Mouse (Mus musculus) spleen, adult 2 months (tissue): Measurements from ENCODE around the gene Padi4. TPM values are rescaled to one million over a fixed set of nuclear protein-coding genes. Genes with fewer than 3 reads are reported as not detected.

Source experiments
- DNase-seq, 2 experiments: peaks; one replicate each; pipeline versions ENCODE4 v3.0.0 to v3.0.0-alpha.2; 2012 to 2021; ENCODE audit warnings: low spot score in 2 of 2, low read depth in 1 of 2
- H3K27ac ChIP-seq: fragments of 200-500 bp; 2 replicates; pipeline ENCODE4 v1.5.1; 2012; ENCODE audit warnings: low read length, inconsistent platforms; ENCODE audit not compliant: insufficient read depth
- H3K27me3 ChIP-seq: fragments of 200-500 bp; 2 replicates; pipeline ENCODE4 v1.6.1; 2012; ENCODE audit warnings: mild to moderate bottlenecking, moderate library complexity, low read length, inconsistent platforms; ENCODE audit not compliant: control insufficient read depth, insufficient read depth
- H3K36me3 ChIP-seq: fragments of 200-500 bp; 2 replicates; pipeline ENCODE4 v1.6.1; 2012; ENCODE audit warnings: mild to moderate bottlenecking, low read length, inconsistent platforms; ENCODE audit not compliant: control insufficient read depth, insufficient read depth
- H3K4me1 ChIP-seq: fragments of 200-500 bp; 2 replicates; pipeline ENCODE4 v1.6.1; 2011; ENCODE audit warnings: inconsistent platforms; ENCODE audit not compliant: control insufficient read depth, insufficient read depth, insufficient read length
- H3K4me3 ChIP-seq: fragments of 200-500 bp; 2 replicates; pipeline ENCODE4 v1.5.1; 2011; ENCODE audit warnings: mild to moderate bottlenecking, inconsistent platforms; ENCODE audit not compliant: insufficient read depth, insufficient read length; ENCODE audit errors: extremely low read depth
- CTCF ChIP-seq: fragments of 200-500 bp; IDR thresholded peaks from 2 replicates; pipeline ENCODE4 v1.5.1; 2011; ENCODE audit warnings: mild to moderate bottlenecking, inconsistent platforms; ENCODE audit not compliant: insufficient read depth, insufficient read length, insufficient replicate concordance; ENCODE audit errors: extremely low read depth
- POLR2A ChIP-seq: fragments of 200-500 bp; IDR thresholded peaks from 2 replicates; pipeline ENCODE4 v1.6.1; 2011; ENCODE audit warnings: low read depth, low read length, inconsistent platforms
- WGBS: fragments of 180-500 bp; shearing (Covaris S2); methylation state at CpG from one replicate; pipeline ENCODE4 v1.1.7; 2018; 5-methylcytosine and 5-hydroxymethylcytosine counted together
- polyA plus RNA-seq: library from polyadenylated mRNA; depleted of rRNA; stranded (reverse); fragments of >200 nt; gene quantifications from 2 replicates; pipeline ENCODE4 v1.2.3, GENCODE M21; 2012

Gene Padi4
- polyA plus RNA-seq, 1 experiment, result 4.1 TPM

- DNase-seq, result peak; percentile 61 to 82
- TF ChIP-seq CTCF (peak; percentile 98), POLR2A (no peak)
- no peaks in the 10 kb centered on the region for H3K27me3 ChIP-seq
- H3K27ac ChIP-seq, result no peak overlapping the region
- H3K4me1 ChIP-seq, result no peaks in the 10 kb centered on the region
- WGBS, result 64% methylated on average over 29 of the region's 29 CpGs
- H3K4me3 ChIP-seq, result no peak overlapping the region
- H3K36me3 ChIP-seq, result peaks cover 80% of the 10 kb centered on the region
These were observed 60.3 kb downstream of the Padi4 start for GRCm38 (mm10) chr4:140713480-140714365.

- TF ChIP-seq POLR2A (no peak), CTCF (no peak)
- Histone ChIP-seq H3K27me3 (no peaks in the 10 kb centered on the region), H3K4me3 (no peak overlapping the region), H3K27ac (no peak overlapping the region), H3K36me3 (peaks cover 72% of the 10 kb centered on the region), H3K4me1 (no peaks in the 10 kb centered on the region)
- no peak for DNase-seq
- 73% methylated on average over 5 of the region's 5 CpGs for WGBS
These were observed 62.7 kb downstream of the Padi4 start for GRCm38 (mm10) chr4:140711360-140711759.

- no peak overlapping the region for H3K27ac ChIP-seq
- no peak overlapping the region for H3K4me3 ChIP-seq
- WGBS, result 84% methylated on average over 10 of the region's 10 CpGs
- DNase-seq, result no peak
- TF ChIP-seq CTCF, result no peak
- no peak for TF ChIP-seq POLR2A
- no peaks in the 10 kb centered on the region for H3K4me1 ChIP-seq
- H3K27me3 ChIP-seq, result no peaks in the 10 kb centered on the region
- peaks cover 68% of the 10 kb centered on the region for H3K36me3 ChIP-seq
These were observed 63.3 kb downstream of the Padi4 start for GRCm38 (mm10) chr4:140710781-140711180.

GRCm38 (mm10) chr4:140709617-140710016 is 64.4 kb downstream of the Padi4 start:
- H3K36me3 ChIP-seq, result peaks cover 60% of the 10 kb centered on the region
- TF ChIP-seq POLR2A (no peak), CTCF (no peak)
- H3K4me3 ChIP-seq, result no peak overlapping the region
- H3K4me1 ChIP-seq, result no peaks in the 10 kb centered on the region
- no peak for DNase-seq
- H3K27ac ChIP-seq, result no peak overlapping the region
- H3K27me3 ChIP-seq, result no peaks in the 10 kb centered on the region
- WGBS, result 87% methylated on average over 10 of the region's 10 CpGs

GRCm38 (mm10) chr4:140709111-140709510 is 64.9 kb downstream of the Padi4 start:
- no peak for DNase-seq
- Histone ChIP-seq H3K27ac (no peak overlapping the region), H3K27me3 (no peaks in the 10 kb centered on the region), H3K4me3 (no peak overlapping the region), H3K36me3 (peaks cover 56% of the 10 kb centered on the region), H3K4me1 (no peaks in the 10 kb centered on the region)
- no peak for TF ChIP-seq POLR2A
- no peak for TF ChIP-seq CTCF
- WGBS, result 89% methylated on average over 7 of the region's 7 CpGs

GRCm38 (mm10) chr4:140708297-140708927 is 65.6 kb downstream of the Padi4 start:
- Histone ChIP-seq H3K36me3 (peaks cover 55% of the 10 kb centered on the region), H3K4me3 (no peak overlapping the region), H3K4me1 (no peaks in the 10 kb centered on the region; the same call in 1 of the 2 replicates), H3K27ac (no peak overlapping the region), H3K27me3 (no peaks in the 10 kb centered on the region)
- WGBS, result 91% methylated on average over 18 of the region's 18 CpGs
- no peak for DNase-seq
- TF ChIP-seq POLR2A (no peak), CTCF (no peak)
